Mouse (Mus musculus) heart, embryonic 13.5 days (tissue): ENCODE data around the gene Pcca. TPM values are rescaled to one million over a fixed set of nuclear protein-coding genes. Genes with fewer than 3 reads are reported as not detected.

ENCODE experiments used
- ATAC-seq: fragments of 200-750 bp; cut with Nextera tagmentation; 2 replicates; pipeline ENCODE4 v1.8.0; 2017; ENCODE audit warnings: moderate TSS enrichment; ENCODE audit not compliant: insufficient number of reproducible peaks, low FRiP score, low TSS enrichment; ENCODE audit errors: extremely low read depth
- H3K27ac ChIP-seq: fragments of 300-500 bp; sonication (generic); replicated peaks from 2 replicates; pipeline ENCODE4 v1.5.1; 2015; ENCODE audit warnings: moderate library complexity, mild to moderate bottlenecking, inconsistent platforms
- H3K27me3 ChIP-seq: fragments of 300-500 bp; sonication (generic); replicated peaks from 2 replicates; pipeline ENCODE4 v1.6.1; 2015; ENCODE audit warnings: mild to moderate bottlenecking, inconsistent platforms
- H3K36me3 ChIP-seq: fragments of 300-500 bp; sonication (generic); 2 replicates; pipeline ENCODE4 v1.6.1; 2015; ENCODE audit warnings: mild to moderate bottlenecking, inconsistent platforms
- H3K4me1 ChIP-seq: fragments of 300-500 bp; sonication (generic); 2 replicates; pipeline ENCODE4 v1.6.1; 2015; ENCODE audit warnings: inconsistent platforms
- H3K4me2 ChIP-seq: fragments of 300-500 bp; sonication (generic); 2 replicates; pipeline ENCODE4 v1.6.1; 2015; ENCODE audit warnings: inconsistent platforms, mild to moderate bottlenecking, moderate library complexity
- H3K4me3 ChIP-seq: fragments of 300-500 bp; sonication (generic); 2 replicates; pipeline ENCODE4 v1.5.1; 2015; ENCODE audit warnings: moderate library complexity, mild to moderate bottlenecking, inconsistent platforms
- H3K9ac ChIP-seq: fragments of 300-500 bp; sonication (generic); 2 replicates; pipeline ENCODE4 v1.6.1; 2015; ENCODE audit warnings: inconsistent platforms, mild to moderate bottlenecking, moderate library complexity
- H3K9me3 ChIP-seq: fragments of 300-500 bp; sonication (generic); 2 replicates; pipeline ENCODE4 v1.6.1; 2016; ENCODE audit warnings: inconsistent platforms
- WGBS: fragments of 180-500 bp; shearing (Covaris S2); methylation state at CpG from one replicate; pipeline ENCODE4 v1.1.7; 2015; ENCODE audit warnings: mixed read lengths; 5-methylcytosine and 5-hydroxymethylcytosine counted together
- polyA plus RNA-seq: library from polyadenylated mRNA; unstranded; fragments of >200 nt; fragmentation: Nextera tagmentation; extraction: Ambion mirVana; gene quantifications from 2 replicates; pipeline ENCODE4 v1.2.1, GENCODE M21; 2015

Gene Pcca
- polyA plus RNA-seq, 1 experiment from 2014 or later, result 22.6 TPM

GRCm38 (mm10) chr14:122755559-122755958, 221.4 kb downstream of the Pcca start:
- no peak overlapping the region for H3K27ac ChIP-seq
- H3K27me3 ChIP-seq, result no peaks in the 10 kb centered on the region
- whole genome bisulfite sequencing, result 60% methylated on average over 13 of the region's 13 CpGs
- H3K4me2 ChIP-seq, result no peak overlapping the region
- no peak overlapping the region for H3K9ac ChIP-seq
- peaks cover 3% of the 10 kb centered on the region; the same call in 1 of the 2 replicates for H3K36me3 ChIP-seq
- no peaks in the 10 kb centered on the region for H3K4me1 ChIP-seq
- no peaks in the 10 kb centered on the region; the same call in 1 of the 2 replicates for H3K9me3 ChIP-seq
- H3K4me3 ChIP-seq, result no peak overlapping the region
- ATAC-seq, result no peak

- no peak overlapping the region for H3K9ac ChIP-seq
- no peaks in the 10 kb centered on the region for H3K4me1 ChIP-seq
- no peaks in the 10 kb centered on the region for H3K27me3 ChIP-seq
- 90% methylated on average over 1 of the region's 1 CpGs for WGBS
- H3K4me3 ChIP-seq, result no peak overlapping the region
- no peak overlapping the region for H3K4me2 ChIP-seq
- no peak overlapping the region for H3K27ac ChIP-seq
- no peaks in the 10 kb centered on the region for H3K36me3 ChIP-seq
- no peaks in the 10 kb centered on the region for H3K9me3 ChIP-seq
- no peak for ATAC-seq
Observed at GRCm38 (mm10) chr14:122756671-122757070, 222.5 kb downstream of the Pcca start.

DNA sequence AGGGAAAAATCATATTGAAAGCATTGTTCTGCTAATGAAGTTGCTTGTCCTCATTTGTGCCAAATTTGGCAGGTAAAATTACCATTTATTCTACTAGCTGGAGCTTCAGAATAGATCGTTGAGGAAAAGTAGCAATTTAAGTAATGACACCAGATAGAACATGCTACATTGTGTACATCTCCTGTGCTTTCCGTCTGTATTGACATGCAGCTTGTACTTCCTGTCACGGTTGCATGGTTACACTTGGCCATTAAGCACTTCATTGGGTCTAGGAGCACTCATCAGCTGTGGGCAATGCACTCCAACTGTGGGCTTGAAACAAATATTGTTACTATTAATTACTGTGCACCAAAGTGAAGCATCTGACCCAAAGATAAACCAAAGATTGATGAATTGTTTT, 225.8 kb downstream of the Pcca start:
- Histone ChIP-seq H3K4me1 (no peaks in the 10 kb centered on the region), H3K27me3 (no peaks in the 10 kb centered on the region), H3K9me3 (no peaks in the 10 kb centered on the region), H3K4me2 (no peak overlapping the region), H3K4me3 (no peak overlapping the region), H3K36me3 (no peaks in the 10 kb centered on the region), H3K27ac (no peak overlapping the region), H3K9ac (no peak overlapping the region)
- WGBS, result 67% methylated on average over 3 of the region's 3 CpGs
- ATAC-seq, result no peak

DNA sequence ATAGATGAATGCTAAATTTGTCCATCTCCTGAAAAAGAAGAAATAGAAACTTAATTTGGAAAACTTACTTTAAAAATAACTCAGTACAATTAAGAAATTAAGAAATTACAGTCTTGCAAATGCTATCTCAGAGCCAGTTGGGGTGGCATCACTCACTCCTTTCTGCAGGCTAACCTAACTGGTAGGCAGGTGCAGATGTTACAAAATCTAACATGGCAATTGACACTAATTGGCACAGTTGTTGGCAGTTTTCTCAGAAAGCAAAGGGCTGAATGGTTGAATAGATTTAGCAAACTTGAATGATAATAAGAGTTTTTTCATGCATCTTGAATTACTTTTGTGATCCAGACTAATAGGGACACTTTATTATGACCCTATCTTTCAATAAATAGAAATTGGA, 226.7 kb downstream of the Pcca start:
- no peaks in the 10 kb centered on the region for H3K9me3 ChIP-seq
- no peaks in the 10 kb centered on the region for H3K4me1 ChIP-seq
- no peak overlapping the region for H3K4me3 ChIP-seq
- no peak overlapping the region for H3K27ac ChIP-seq
- no peak overlapping the region for H3K4me2 ChIP-seq
- ATAC-seq, result no peak
- no peaks in the 10 kb centered on the region for H3K27me3 ChIP-seq
- no peak overlapping the region for H3K9ac ChIP-seq
- H3K36me3 ChIP-seq, result no peaks in the 10 kb centered on the region

GRCm38 (mm10) chr14:122762603-122763002, 228.5 kb downstream of the Pcca start:
- Histone ChIP-seq H3K4me2 (no peak overlapping the region), H3K9ac (no peak overlapping the region), H3K27ac (no peak overlapping the region), H3K4me3 (no peak overlapping the region), H3K27me3 (no peaks in the 10 kb centered on the region), H3K4me1 (no peaks in the 10 kb centered on the region), H3K9me3 (no peaks in the 10 kb centered on the region), H3K36me3 (no peaks in the 10 kb centered on the region)
- ATAC-seq, result no peak

DNA sequence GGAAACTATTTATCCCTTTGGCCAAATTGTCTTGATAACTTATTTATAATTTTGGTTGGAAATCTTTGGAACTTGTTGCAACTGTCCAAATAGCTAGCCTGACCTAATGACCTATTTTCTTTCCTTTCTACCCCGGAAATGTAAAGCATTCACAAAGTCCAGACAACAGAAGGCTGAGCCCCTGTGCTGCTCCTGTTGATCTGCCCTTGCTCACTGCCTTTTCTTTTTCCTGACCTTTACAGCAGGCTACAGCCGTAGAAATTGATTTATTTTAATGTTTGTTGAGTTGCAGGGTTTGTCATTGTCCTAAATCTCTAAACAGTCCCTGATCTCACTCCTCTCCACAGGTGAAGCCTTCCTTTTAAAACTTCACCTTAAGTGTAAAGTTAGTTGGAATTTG, 231.8 kb downstream of the Pcca start:
- Histone ChIP-seq H3K9ac (no peak overlapping the region), H3K36me3 (no peaks in the 10 kb centered on the region), H3K27ac (no peak overlapping the region), H3K9me3 (no peaks in the 10 kb centered on the region), H3K4me1 (no peaks in the 10 kb centered on the region), H3K27me3 (no peaks in the 10 kb centered on the region), H3K4me3 (no peak overlapping the region), H3K4me2 (no peak overlapping the region)
- WGBS, result 57% methylated on average over 2 of the region's 2 CpGs
- no peak for ATAC-seq

DNA sequence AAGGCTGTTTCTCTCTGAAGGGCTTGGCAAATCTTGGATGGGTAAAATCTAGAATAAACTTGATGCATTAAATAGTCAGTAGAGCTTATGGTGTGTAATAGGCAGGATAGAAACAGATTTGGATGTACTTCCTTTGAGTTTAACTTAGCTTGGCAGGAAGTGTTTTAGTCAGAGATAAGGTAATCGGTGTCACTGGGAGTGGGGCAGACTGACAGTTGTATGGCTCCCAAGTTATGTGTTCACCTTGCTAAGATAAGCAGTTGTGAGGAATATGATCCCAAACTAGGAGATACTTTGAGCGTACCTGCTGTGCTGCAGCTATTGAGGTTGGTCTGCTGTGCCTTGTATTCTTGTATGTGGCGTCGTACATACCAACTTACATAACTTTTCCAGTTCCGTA, 232.3 kb downstream of the Pcca start:
- no peaks in the 10 kb centered on the region for H3K4me1 ChIP-seq
- H3K36me3 ChIP-seq, result no peaks in the 10 kb centered on the region
- no peak overlapping the region for H3K27ac ChIP-seq
- WGBS, result 70% methylated on average over 5 of the region's 5 CpGs
- H3K4me3 ChIP-seq, result no peak overlapping the region
- no peaks in the 10 kb centered on the region for H3K27me3 ChIP-seq
- H3K4me2 ChIP-seq, result no peak overlapping the region
- ATAC-seq, result no peak
- no peaks in the 10 kb centered on the region for H3K9me3 ChIP-seq
- H3K9ac ChIP-seq, result no peak overlapping the region

- H3K9ac ChIP-seq, result no peak overlapping the region
- H3K4me3 ChIP-seq, result no peak overlapping the region
- H3K9me3 ChIP-seq, result no peaks in the 10 kb centered on the region
- no peak for ATAC-seq
- H3K27ac ChIP-seq, result no peak overlapping the region
- 69% methylated on average over 4 of the region's 4 CpGs for WGBS
- H3K4me2 ChIP-seq, result no peak overlapping the region
- H3K27me3 ChIP-seq, result no peaks in the 10 kb centered on the region
- H3K4me1 ChIP-seq, result peaks cover 4% of the 10 kb centered on the region; the same call in 1 of the 2 replicates
- H3K36me3 ChIP-seq, result no peaks in the 10 kb centered on the region
Observed at GRCm38 (mm10) chr14:122784701-122785100, 250.6 kb downstream of the Pcca start.

DNA sequence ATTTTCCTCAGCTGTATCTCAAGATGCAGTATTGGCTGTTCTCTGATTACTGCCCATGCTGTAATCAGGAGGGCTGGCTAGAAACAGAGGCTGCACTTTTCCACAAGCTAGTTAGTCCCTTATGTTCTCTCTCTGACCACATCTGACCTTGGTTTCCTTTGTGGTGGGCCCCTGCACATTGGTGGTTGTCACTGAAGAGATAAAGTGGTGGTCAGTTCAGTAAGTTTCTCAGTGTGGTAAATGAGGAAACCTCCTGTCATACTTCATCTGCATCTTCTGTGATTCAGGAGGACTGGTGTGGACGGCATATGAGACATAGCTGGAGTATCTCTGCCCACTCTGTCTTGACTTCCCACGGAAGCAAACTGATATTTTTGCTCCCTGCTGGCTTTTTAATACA, 254.1 kb downstream of the Pcca start:
- H3K27me3 ChIP-seq, result no peaks in the 10 kb centered on the region
- no peak overlapping the region for H3K4me3 ChIP-seq
- whole genome bisulfite sequencing, result 54% methylated on average over 2 of the region's 2 CpGs

GRCm38 (mm10) chr14:122790111-122790510, 256.0 kb downstream of the Pcca start:
- no peaks in the 10 kb centered on the region for H3K9me3 ChIP-seq
- no peak for ATAC-seq
- no peaks in the 10 kb centered on the region for H3K27me3 ChIP-seq
- peaks cover 4% of the 10 kb centered on the region; the same call in 1 of the 2 replicates for H3K4me1 ChIP-seq
- H3K27ac ChIP-seq, result no peak overlapping the region
- H3K36me3 ChIP-seq, result no peaks in the 10 kb centered on the region
- no peak overlapping the region for H3K9ac ChIP-seq
- H3K4me3 ChIP-seq, result no peak overlapping the region
- H3K4me2 ChIP-seq, result no peak overlapping the region
- 82% methylated on average over 7 of the region's 7 CpGs for WGBS

More for the DNA sequence above, 254.1 kb downstream of the Pcca start:
- ATAC-seq, result no peak
- Histone ChIP-seq H3K27ac (0 out of 2 replicates have a peak overlapping the region, but pooled peaks have one; percentile 1), H3K4me2 (no peak overlapping the region), H3K9ac (no peak overlapping the region), H3K36me3 (no peaks in the 10 kb centered on the region), H3K9me3 (no peaks in the 10 kb centered on the region), H3K4me1 (peaks cover 4% of the 10 kb centered on the region; the same call in 1 of the 2 replicates)

DNA sequence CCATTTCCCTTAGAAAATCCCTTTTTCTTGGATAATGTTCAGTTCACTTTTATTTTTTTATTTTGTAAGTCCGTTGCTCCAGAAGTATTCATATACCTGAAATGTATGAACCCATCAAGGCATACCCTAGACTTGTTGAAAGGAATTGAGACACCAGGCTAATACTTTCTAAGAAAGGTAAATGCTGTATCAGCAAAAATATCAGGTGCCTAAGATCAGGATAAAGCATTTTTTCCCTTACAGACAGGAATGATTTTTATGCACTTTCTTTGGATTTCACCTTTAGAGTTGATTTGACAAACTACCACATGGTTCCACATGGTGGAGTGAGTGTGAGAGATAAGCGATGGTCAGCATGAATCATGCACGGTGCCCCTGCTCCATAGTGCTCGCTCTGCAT, 259.2 kb downstream of the Pcca start:
- Histone ChIP-seq H3K27ac (no peak overlapping the region), H3K9ac (no peak overlapping the region), H3K4me2 (no peak overlapping the region), H3K4me1 (peaks cover 1% of the 10 kb centered on the region; the same call in 1 of the 2 replicates), H3K36me3 (no peaks in the 10 kb centered on the region), H3K9me3 (no peaks in the 10 kb centered on the region), H3K4me3 (no peak overlapping the region), H3K27me3 (no peaks in the 10 kb centered on the region)
- 80% methylated on average over 4 of the region's 4 CpGs for WGBS
- no peak for ATAC-seq

DNA sequence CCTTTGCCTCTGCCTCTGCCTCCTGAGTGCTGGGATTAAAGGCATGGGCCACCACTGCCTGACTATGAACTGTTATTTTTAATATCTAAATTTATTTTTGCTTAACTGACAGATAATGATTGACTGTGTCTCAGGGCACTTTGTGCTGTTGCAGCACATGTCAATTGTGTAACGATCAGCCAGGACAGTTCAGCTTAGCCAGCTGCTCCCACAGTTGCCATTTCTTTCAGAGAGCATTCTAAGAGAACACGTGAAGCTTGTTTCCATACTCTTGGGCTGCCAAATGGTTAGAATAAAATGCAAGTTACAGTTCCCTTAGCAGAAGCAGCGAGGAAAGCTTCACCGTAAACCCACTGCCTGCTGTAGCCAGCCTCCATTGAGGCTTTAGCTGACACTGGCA, 266.2 kb downstream of the Pcca start:
- ATAC-seq, result no peak
- Histone ChIP-seq H3K36me3 (no peaks in the 10 kb centered on the region), H3K9ac (no peak overlapping the region), H3K27ac (no peak overlapping the region), H3K4me3 (no peak overlapping the region), H3K27me3 (no peaks in the 10 kb centered on the region), H3K4me2 (no peak overlapping the region), H3K9me3 (no peaks in the 10 kb centered on the region), H3K4me1 (peaks cover 15% of the 10 kb centered on the region)
- WGBS, result 82% methylated on average over 4 of the region's 4 CpGs
